Comparison of ENCODE assay signal across 33 mouse cellular contexts in genomic region chr6:89969013-89969412, GRCm38 (mm10). TPM values are rescaled to one million over a fixed set of nuclear protein-coding genes. Genes with fewer than 3 reads are reported as not detected.
"Had no signal": no experiment of that assay in that cellular context is flagged by ENCODE, and none has a peak within 500 bp of the region (broad histone marks: within the 10 kb centered on the region; RNA-seq: fewer than 3 reads in every experiment).

Gene Vmn1r46, plus strand, starts transcription at chr6:89969313.

- ATAC-seq: forebrain, embryonic 13.5 days; forebrain, embryonic 14.5 days; forebrain, embryonic 15.5 days; forebrain, embryonic 16.5 days; forebrain, postnatal 0 days had no signal

- H3K36me3 ChIP-seq: embryonic facial prominence, embryonic 10.5 days; embryonic facial prominence, embryonic 12.5 days; embryonic facial prominence, embryonic 13.5 days; embryonic facial prominence, embryonic 15.5 days; forebrain, embryonic 10.5 days; forebrain, embryonic 12.5 days; forebrain, embryonic 15.5 days had no signal

- H3K4me1 ChIP-seq: embryonic facial prominence, embryonic 10.5 days; embryonic facial prominence, embryonic 12.5 days; embryonic facial prominence, embryonic 13.5 days; embryonic facial prominence, embryonic 15.5 days; forebrain, embryonic 10.5 days; forebrain, embryonic 12.5 days; forebrain, embryonic 13.5 days; forebrain, embryonic 15.5 days had no signal

- H3K27me3 ChIP-seq: embryonic facial prominence, embryonic 12.5 days; embryonic facial prominence, embryonic 13.5 days; embryonic facial prominence, embryonic 15.5 days; forebrain, embryonic 12.5 days; forebrain, embryonic 13.5 days; forebrain, embryonic 15.5 days had no signal

- H3K27ac ChIP-seq: embryonic facial prominence, embryonic 10.5 days; embryonic facial prominence, embryonic 12.5 days; embryonic facial prominence, embryonic 13.5 days; embryonic facial prominence, embryonic 15.5 days; forebrain, embryonic 10.5 days; forebrain, embryonic 12.5 days; forebrain, embryonic 13.5 days; forebrain, embryonic 15.5 days; gastrocnemius, adult 2 months; heart, adult 2 months had no signal

- H3K9ac ChIP-seq: embryonic facial prominence, embryonic 12.5 days; embryonic facial prominence, embryonic 13.5 days; embryonic facial prominence, embryonic 15.5 days; forebrain, embryonic 12.5 days; forebrain, embryonic 13.5 days; forebrain, embryonic 15.5 days; forebrain, postnatal 0 days had no signal

- H3K9me3 ChIP-seq: embryonic facial prominence, embryonic 12.5 days; embryonic facial prominence, embryonic 15.5 days had no signal

- H3K4me3 ChIP-seq: embryonic facial prominence, embryonic 10.5 days; embryonic facial prominence, embryonic 12.5 days; embryonic facial prominence, embryonic 13.5 days; embryonic facial prominence, embryonic 15.5 days; erythroblast, embryonic 14.5 days; forebrain, embryonic 10.5 days; forebrain, embryonic 12.5 days; forebrain, embryonic 13.5 days; forebrain, embryonic 15.5 days; gastrocnemius, adult 2 months; heart, adult 2 months had no signal

- DNase-seq: cerebellum, adult 8-10 months; cerebellum, adult 9-10 months; cerebellum, adult 9-11 months; cerebellum, postnatal 10 days; cerebellum, postnatal 14 days; cerebellum, postnatal 25 days; cerebellum, postnatal 36 days; embryo, embryonic 11 days; forebrain, postnatal 0 days; gastrocnemius, adult 2 months; gastrocnemius, postnatal 10 days; gastrocnemius, postnatal 14 days; gastrocnemius, postnatal 25 days; gastrocnemius, postnatal 36 days; heart, adult 18-20 months; heart, adult 2 months had no signal

- H3K4me2 ChIP-seq: embryonic facial prominence, embryonic 12.5 days; embryonic facial prominence, embryonic 13.5 days; embryonic facial prominence, embryonic 15.5 days; forebrain, embryonic 12.5 days; forebrain, embryonic 13.5 days; forebrain, embryonic 15.5 days had no signal

RNA-seq across cellular contexts. Expression of gene Vmn1r46, which starts in this region (rescaled TPM):
- polyA plus RNA-seq: cortical plate, adult 2 months; embryonic facial prominence, embryonic 10.5 days; embryonic facial prominence, embryonic 11.5 days; embryonic facial prominence, embryonic 12.5 days; embryonic facial prominence, embryonic 13.5 days; embryonic facial prominence, embryonic 14.5 days; embryonic facial prominence, embryonic 15.5 days; erythroblast, embryonic 14.5 days; forebrain, embryonic 10.5 days; forebrain, embryonic 11.5 days; forebrain, embryonic 12.5 days; forebrain, embryonic 13.5 days; forebrain, embryonic 14.5 days; forebrain, embryonic 15.5 days; forebrain, embryonic 16.5 days; forebrain, postnatal 0 days; frontal cortex, adult 2 months; gonadal fat pad, adult 2 months; heart, adult 2 months had no signal
